Mouse (Mus musculus): ENCODE measurements around the gene Blm.

Blm gene

GRCm38 (mm10) chr7:80439789-80440488 is 95.0 kb downstream of the Blm start:
- DNase-seq (ENCODE audit: low spot score in 2 of 2): no peak

GRCm38 (mm10) chr7:80439032-80439760 is 95.7 kb downstream of the Blm start:
- no peak for DNase-seq (ENCODE audit: low spot score in 2 of 2)

GRCm38 (mm10) chr7:80436571-80436970 is 98.3 kb downstream of the Blm start:
- no peak for DNase-seq (ENCODE audit: low spot score in 2 of 2)

GRCm38 (mm10) chr7:80435594-80435993 is 99.3 kb downstream of the Blm start:
- DNase-seq (ENCODE audit: low spot score in 2 of 2): no peak

DNA sequence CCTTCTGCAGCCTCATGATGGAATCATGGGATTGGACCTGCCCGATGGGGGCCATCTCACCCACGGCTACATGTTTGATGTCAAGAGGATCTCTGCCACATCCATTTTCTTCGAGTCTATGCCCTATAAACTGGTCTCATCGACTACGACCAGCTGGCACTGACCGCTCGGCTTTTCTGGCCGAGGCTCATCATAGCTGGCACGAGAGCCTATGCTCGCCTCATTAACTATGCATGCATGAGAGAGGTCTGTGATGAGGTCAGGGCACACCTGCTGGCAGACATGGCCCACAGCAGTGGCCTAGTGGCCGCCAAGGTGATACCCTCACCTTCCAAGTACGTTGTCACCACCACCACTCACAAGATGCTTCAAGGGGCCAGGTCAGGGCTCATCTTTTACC is 105.3 kb downstream of the Blm start:
- DNase-seq (ENCODE audit: low spot score in 2 of 2): no peak

DNA sequence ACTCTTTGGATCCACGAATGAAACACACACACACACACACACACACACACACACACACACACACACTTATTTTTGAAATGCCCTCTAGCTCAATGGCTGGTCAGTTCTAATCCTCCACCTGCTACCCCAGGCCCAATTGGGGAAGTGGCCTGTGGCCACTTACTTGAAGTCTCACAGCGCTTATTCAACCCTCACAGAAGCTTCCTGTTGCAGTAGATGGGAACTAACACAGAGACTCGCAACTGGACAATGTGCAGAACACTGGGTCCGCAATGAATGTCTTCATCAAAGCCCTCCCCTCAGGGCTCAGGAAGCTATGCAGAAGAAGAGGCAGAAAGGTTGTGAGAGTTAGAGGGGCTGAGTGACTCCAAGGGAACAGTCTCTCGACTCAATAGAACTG is 107.2 kb downstream of the Blm start:
- DNase-seq (ENCODE audit: low spot score in 2 of 2): no peak

DNA sequence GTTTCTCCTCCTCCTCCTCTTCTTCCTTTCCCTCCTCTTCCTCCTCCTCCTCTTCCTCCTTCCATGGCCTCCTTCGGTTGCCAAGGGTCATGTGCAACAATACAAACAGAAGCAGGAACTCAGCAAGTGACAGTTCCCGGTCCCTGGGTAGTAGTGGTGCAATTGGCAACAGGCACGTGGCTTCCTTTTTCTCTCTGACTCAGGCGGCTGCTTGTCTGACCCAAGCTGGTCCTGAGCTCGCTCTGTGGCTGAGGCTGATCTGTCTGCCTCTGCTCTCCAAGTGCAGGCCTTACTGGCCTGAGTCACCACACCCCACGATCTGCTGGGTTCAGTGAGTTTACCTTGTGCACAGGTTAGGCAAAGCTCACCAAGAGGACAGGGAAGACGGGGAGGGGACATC is 108.6 kb downstream of the Blm start:
- peak; percentile 26 to 58 for DNase-seq (ENCODE audit: low spot score in 2 of 2)

DNA sequence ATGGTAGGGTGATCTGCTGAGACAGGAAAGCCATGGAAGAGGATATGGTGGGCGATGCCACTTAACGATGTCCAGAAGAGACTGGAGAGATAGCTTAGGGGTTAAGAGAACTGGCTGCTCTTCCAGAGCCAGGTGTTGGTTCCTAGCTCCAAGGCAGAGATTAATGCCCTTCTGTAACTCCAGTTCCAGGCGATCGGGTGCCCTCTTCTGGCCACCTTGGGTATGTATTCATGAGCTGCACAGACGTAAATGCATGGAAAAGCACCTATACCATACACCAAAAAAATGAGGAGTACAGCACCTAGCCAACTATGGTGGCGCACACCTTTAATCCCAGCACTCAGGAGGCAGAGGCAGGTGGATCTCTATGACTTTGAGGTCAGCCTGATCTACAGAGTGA is 110.2 kb downstream of the Blm start:
- no peak for DNase-seq (ENCODE audit: low spot score in 2 of 2)

DNA sequence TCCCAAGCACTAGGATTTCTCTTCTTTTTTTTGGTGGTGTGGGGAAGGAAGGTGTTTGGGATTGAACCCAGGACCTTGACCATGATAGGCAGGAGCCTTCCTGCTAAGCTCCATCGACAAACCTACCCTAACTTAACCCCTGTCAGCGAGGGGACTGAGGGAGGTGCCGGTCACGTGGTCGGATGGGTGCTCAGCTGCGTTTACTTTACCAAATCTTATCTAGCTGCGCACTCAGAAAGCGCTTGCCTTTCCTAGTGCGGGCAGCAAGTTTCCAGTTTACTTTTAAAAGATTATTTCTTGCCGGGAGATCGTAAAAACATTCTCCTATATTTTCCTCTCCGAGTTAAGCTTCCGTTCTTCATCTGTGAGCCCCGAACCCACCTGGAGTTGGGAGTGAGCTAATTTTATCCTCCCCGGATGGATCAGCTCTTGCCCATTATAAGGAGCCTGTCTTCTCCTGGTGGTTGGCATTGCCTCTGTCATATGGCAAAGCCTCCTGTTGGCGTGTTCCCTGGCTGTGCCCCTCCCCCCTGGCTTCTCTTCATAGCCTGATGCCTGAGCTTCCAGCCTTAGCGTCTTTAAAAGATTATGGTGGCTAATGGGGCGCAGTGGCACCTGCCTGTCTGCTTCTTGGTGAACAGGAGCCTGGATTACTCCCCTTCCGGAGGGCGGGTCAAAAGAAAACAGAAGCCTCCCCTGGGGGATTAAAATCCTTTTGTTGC is 112.0 kb downstream of the Blm start:
- DNase-seq (ENCODE audit: low spot score in 2 of 2): peak in 1 of 2 experiments; percentile 34

DNA sequence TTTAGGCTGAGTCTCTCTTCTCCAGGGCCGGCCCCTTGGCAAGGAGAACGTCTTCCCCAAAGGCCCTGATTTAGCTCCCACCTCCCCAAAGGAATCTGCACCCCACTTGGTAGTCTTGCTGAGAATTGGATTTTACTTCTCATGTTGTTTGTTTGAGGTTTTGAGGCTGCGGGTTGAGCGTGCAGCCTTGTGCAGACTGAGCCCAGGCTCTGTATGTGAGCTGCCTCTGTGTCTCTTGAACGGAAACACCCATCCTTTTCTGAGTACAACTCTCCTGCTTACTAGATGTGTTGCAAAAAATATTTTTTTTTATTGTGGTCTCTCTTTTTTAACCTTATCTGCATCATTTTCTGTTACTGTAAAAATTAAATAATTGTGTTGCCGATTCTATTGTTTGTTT is 113.3 kb downstream of the Blm start:
- DNase-seq (ENCODE audit: low spot score in 2 of 2): no peak

DNA sequence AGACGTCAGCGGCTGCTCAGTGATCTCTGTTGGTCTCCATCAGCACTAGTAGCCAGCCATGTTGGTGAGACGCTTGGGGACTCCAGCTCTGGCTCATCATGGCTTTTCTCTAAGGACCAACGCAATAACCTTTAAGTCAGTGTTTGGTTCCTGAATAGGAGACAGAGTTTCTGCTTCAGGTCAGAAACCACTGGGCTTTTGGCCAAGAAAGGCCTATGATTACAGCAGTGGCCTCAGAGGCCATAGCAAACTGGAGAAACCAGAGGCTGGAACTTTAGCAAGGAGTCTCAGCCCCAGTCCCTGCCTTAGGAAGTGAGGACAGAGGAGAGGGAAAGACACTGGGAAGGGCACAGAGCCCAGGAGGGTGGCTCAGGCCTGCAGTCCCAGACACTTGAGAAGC is 114.3 kb downstream of the Blm start:
- no peak for DNase-seq (ENCODE audit: low spot score in 2 of 2)

DNA sequence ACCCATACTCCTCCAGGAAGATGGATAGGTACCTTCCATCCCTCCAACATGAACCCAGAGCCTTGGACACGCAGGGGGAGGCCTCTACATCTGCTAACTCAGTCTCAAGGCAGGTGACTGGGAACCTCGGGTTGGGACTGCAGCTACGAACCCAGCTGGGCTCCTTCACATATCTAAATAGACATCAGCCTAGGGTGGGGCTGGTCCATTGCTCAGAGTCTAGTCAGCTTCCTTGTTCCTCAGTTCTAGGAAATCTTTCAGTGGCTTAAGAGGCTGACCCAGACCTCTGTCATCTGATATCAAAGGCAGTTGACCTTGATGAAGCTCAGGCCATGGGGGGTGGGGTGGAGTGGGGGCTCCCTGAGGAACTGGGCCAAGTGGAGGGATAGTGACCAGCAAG is 115.6 kb downstream of the Blm start:
- DNase-seq (ENCODE audit: low spot score in 2 of 2): no peak

DNA sequence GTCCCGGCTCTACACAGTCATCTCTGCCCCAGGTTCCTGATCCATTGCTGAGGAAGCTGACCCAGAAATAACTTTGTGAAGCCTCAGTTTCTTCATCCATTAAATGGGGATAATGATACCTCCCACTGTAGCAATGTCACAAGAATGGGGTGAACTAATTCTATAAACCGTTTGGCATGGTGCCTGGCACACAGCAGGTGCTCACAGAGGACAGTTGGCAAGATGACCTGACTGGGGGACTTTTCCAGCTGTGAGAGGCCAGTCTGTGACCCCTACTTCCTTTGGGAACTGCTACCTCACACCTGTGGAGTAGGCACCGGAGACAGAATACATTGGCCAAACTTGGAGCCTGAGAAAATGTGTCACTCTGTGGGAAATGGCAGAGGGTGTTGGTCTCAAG is 116.9 kb downstream of the Blm start:
- no peak for DNase-seq (ENCODE audit: low spot score in 2 of 2)

GRCm38 (mm10) chr7:80417601-80418000 is 117.3 kb downstream of the Blm start:
- no peak for DNase-seq (ENCODE audit: low spot score in 2 of 2)

- no peak for DNase-seq (ENCODE audit: low spot score in 2 of 2)
Observed at GRCm38 (mm10) chr7:80416969-80417368, 118.0 kb downstream of the Blm start.

DNA sequence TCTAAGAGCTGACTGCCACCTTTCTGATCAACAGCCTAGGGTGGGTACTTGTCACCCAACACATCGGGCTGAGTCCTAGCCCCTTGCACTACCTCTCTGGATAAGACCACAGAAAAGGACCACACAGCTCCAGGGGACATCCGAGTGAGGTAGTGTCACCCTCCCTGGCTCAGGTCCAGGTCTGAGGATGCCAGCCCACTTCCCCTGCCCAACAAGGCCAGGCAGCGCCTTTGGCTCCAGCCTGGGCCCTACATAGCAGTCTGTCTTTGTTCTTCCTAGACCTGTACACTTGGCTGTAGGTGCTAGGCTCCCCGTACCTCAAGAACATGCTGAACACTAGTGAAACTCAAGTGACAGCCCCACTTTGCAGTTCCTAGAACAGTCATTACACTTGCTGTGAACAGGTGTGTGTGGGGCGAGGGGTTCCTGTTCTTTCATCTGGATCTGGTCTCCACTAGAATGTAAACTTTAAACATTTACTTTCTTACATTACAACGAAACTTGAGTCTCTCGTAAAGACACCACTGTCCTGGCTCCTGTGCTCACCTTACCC is 120.5 kb downstream of the Blm start:
- no peak for DNase-seq (ENCODE audit: low spot score in 2 of 2)

- DNase-seq (ENCODE audit: low spot score in 2 of 2): no peak
Observed at GRCm38 (mm10) chr7:80413512-80414302, 121.2 kb downstream of the Blm start.

GRCm38 (mm10) chr7:80412781-80413180 is 122.1 kb downstream of the Blm start:
- no peak for DNase-seq (ENCODE audit: low spot score in 2 of 2)

DNA sequence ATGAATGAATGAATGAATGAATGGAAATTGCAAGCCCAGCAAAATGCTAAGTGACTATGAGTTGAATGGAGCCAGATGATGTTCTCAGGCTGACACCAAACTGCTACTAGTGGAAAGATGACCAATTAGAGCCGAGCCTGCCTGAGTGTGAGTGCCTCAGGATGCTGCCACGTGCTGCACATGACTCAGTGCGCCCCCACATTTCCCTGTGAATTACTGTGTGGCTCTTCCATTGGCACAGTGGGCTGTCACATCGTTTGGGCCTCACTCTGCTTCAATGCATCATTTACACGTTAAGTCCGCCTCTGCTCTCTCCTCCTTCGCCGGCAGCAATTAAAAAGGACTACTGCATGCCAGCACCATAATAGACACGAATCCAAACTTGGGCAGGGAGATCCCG is 122.6 kb downstream of the Blm start:
- DNase-seq (ENCODE audit: low spot score in 2 of 2): no peak

DNA sequence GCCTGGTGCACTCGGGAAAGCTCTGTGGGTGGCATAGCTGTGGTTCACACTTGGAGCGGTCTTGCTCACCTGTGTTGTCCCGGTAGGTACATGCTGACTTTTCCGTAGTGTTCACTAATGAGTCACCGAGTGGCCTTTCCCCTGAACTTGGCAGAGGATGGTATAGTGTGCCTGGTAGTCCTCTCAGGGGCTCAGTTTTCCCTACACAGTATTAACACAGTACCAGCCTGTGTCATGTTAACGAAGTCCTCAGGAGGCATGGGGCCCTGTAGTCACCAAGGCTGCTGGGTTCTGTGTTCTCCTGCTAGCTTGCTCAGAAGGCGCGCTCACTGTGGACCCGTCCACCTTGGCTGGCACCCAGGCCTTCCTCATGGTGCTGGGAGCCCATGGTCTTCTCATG is 124.5 kb downstream of the Blm start:
- no peak for DNase-seq (ENCODE audit: low spot score in 2 of 2)

DNA sequence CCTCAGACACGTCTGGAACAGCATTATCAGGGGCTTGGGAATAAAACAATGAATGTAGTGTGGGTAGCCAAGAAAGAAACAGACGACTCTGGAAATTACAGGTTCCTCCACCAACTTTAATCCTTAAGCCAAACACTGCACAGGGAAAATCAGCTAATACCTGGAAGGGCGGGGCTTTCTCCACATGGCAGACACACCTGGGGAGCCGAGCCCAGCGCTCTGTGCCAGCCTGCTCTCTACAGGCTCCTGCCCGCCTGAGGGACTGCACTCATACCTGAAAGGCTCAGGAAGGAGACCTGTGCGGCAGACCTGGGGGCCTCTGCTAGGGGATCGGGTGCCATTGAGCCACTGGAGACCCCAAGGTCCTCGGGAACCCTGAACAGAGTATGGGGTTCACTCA is 127.2 kb downstream of the Blm start:
- no peak for DNase-seq (ENCODE audit: low spot score in 2 of 2)

DNA sequence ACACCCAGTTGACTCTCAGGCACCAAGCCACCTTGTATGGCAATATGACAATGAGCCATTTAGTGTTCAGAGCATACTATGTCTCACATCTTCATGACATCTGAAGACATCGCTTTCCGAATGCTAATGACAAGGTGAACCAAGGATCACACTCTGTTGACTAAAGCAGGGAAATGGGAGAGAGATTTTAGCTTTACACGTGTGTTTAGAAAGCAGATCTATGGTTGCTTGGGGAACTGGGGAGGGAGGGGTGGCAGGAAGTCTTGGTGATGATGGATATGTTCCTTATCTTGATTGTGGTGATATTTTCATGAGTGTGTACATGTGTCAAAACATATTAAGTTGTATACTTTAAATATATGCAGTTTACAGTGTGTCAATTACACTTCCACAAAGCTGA is 128.7 kb downstream of the Blm start:
- no peak for DNase-seq (ENCODE audit: low spot score in 2 of 2)

All from spleen, postnatal 36 days (tissue).